8 mouse cellular contexts compared by ENCODE assay signal in the genomic region with DNA sequence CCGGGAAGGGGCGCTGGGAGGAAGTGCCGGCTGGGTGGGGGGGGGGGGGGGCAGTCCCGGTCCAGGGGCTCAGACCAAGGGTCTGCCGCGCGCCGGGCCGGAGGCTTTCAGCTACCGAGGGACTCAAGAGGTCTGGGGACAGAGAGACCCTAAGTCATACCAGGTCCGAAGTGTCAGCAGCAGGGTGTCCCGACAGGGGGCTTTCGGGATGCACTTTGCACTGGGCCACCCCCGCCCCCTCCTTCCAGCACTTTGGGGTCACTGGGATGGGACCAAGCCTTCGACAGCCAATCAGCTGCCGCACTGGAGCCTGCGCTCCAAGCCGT. TPM values are rescaled to one million over a fixed set of nuclear protein-coding genes. Genes with fewer than 3 reads are reported as not detected.
DNase-seq lines count a peak whose midpoint lies in the region; ATAC-seq and TF ChIP-seq lines count a peak whose summit lies in the region.

A gene (minus strand): TSS at position 303 of the 326 bp plus-strand sequence.

- peaks cover 10% of the 10 kb centered on the region for H3K36me3 ChIP-seq in heart, embryonic 12.5 days
- peaks cover 24% of the 10 kb centered on the region for H3K36me3 ChIP-seq in G1E (replicated peaks)
- no peaks in the 10 kb centered on the region for H3K36me3 ChIP-seq in forebrain, embryonic 13.5 days (ENCODE audit: poor library complexity, severe bottlenecking)
- H3K36me3 ChIP-seq in limb, embryonic 13.5 days = peaks cover 14% of the 10 kb centered on the region
- H3K36me3 ChIP-seq in stomach, embryonic 16.5 days (ENCODE audit: control insufficient read depth, insufficient read depth, low read length) = no peaks in the 10 kb centered on the region

- peak; percentile 59 for ATAC-seq in heart, embryonic 12.5 days (ENCODE audit: insufficient number of reproducible peaks, low FRiP score)
- no peak for ATAC-seq in G1E (ENCODE audit: extremely low read depth, insufficient number of reproducible peaks, low FRiP score, poor library complexity, severe bottlenecking)
- ATAC-seq in forebrain, embryonic 13.5 days = no peak; the same call in 1 of the 2 replicates
- ATAC-seq in limb, embryonic 13.5 days (ENCODE audit: low FRiP score, low read depth) = no peak
- ATAC-seq in stomach, embryonic 16.5 days (ENCODE audit: insufficient read depth, low FRiP score) = no peak

- peak within 1 kb of the TSS; percentile 63 for H3K27ac ChIP-seq in heart, embryonic 12.5 days (ENCODE audit: poor library complexity, severe bottlenecking)
- peak within 1 kb of the TSS; percentile 94 for H3K27ac ChIP-seq in forebrain, embryonic 13.5 days
- H3K27ac ChIP-seq in limb, embryonic 13.5 days = peak within 1 kb of the TSS; percentile 85
- peak within 1 kb of the TSS; percentile 83 for H3K27ac ChIP-seq in stomach, embryonic 16.5 days (ENCODE audit: low read length)

- H3K4me1 ChIP-seq in heart, embryonic 12.5 days (replicated peaks) = peaks cover 10% of the 10 kb centered on the region
- H3K4me1 ChIP-seq in G1E (ENCODE audit: insufficient read depth, low read depth, low read length) = peaks cover 15% of the 10 kb centered on the region
- peaks cover 17% of the 10 kb centered on the region for H3K4me1 ChIP-seq in forebrain, embryonic 13.5 days
- peaks cover 15% of the 10 kb centered on the region for H3K4me1 ChIP-seq in limb, embryonic 13.5 days
- peaks cover 10% of the 10 kb centered on the region for H3K4me1 ChIP-seq in stomach, embryonic 16.5 days (ENCODE audit: control insufficient read depth, insufficient read depth, low read length)

- intact Hi-C loops in heart, postnatal 14 days (cut with DNase I) = no loop called here

- peak within 1 kb of the TSS; percentile 88 for H3K9ac ChIP-seq in heart, embryonic 12.5 days
- H3K9ac ChIP-seq in forebrain, embryonic 13.5 days = peak within 1 kb of the TSS; percentile 84
- peak within 1 kb of the TSS; percentile 86 for H3K9ac ChIP-seq in limb, embryonic 13.5 days
- peak within 1 kb of the TSS; percentile 92 for H3K9ac ChIP-seq in stomach, embryonic 16.5 days (ENCODE audit: low read length)

- no peaks in the 10 kb centered on the region for H3K27me3 ChIP-seq in heart, embryonic 12.5 days (replicated peaks)
- no peaks in the 10 kb centered on the region for H3K27me3 ChIP-seq in G1E (ENCODE audit: insufficient read depth, low read length)
- no peaks in the 10 kb centered on the region for H3K27me3 ChIP-seq in forebrain, embryonic 13.5 days
- no peaks in the 10 kb centered on the region for H3K27me3 ChIP-seq in limb, embryonic 13.5 days
- H3K27me3 ChIP-seq in stomach, embryonic 16.5 days (ENCODE audit: control insufficient read depth, insufficient read depth, low read length) = no peaks in the 10 kb centered on the region

- WGBS in heart, embryonic 12.5 days = 0% methylated on average over 18 of the region's 18 CpGs
- 0% methylated on average over 13 of the region's 18 CpGs for WGBS in forebrain, embryonic 13.5 days
- WGBS in limb, embryonic 13.5 days = 0% methylated on average over 18 of the region's 18 CpGs
- WGBS in stomach, embryonic 16.5 days = under 1% methylated on average over 16 of the region's 18 CpGs

- peak within 1 kb of the TSS; percentile 78 for H3K4me3 ChIP-seq in heart, embryonic 12.5 days
- H3K4me3 ChIP-seq in G1E (ENCODE audit: low read depth, low read length) = peak within 1 kb of the TSS; percentile 96
- H3K4me3 ChIP-seq in forebrain, embryonic 13.5 days = peak within 1 kb of the TSS; percentile 77
- peak within 1 kb of the TSS; percentile 75 for H3K4me3 ChIP-seq in limb, embryonic 13.5 days
- H3K4me3 ChIP-seq in stomach, embryonic 16.5 days (replicated peaks; ENCODE audit: low read length) = peak within 1 kb of the TSS; percentile 70

- no peaks in the 10 kb centered on the region for H3K9me3 ChIP-seq in heart, embryonic 12.5 days (replicated peaks)
- H3K9me3 ChIP-seq in G1E (replicated peaks) = no peaks in the 10 kb centered on the region
- H3K9me3 ChIP-seq in forebrain, embryonic 13.5 days (replicated peaks) = no peaks in the 10 kb centered on the region
- H3K9me3 ChIP-seq in limb, embryonic 13.5 days = no peaks in the 10 kb centered on the region
- no peaks in the 10 kb centered on the region for H3K9me3 ChIP-seq in stomach, embryonic 16.5 days (replicated peaks; ENCODE audit: control insufficient read depth, low read length)

- no peak for TF ChIP-seq CTCF in G1E (IDR thresholded peaks at IDR 0.05; ENCODE audit: low read depth, low read length)

- no peak for DNase-seq in heart, postnatal 14 days
- DNase-seq in G1E (ENCODE audit: low spot score) = no peak
- no peak for DNase-seq in urinary bladder, postnatal 4 days (ENCODE audit: low spot score in 2 of 2)
- no peak for DNase-seq in cerebellum, adult 9-10 months

- H3K4me2 ChIP-seq in heart, embryonic 12.5 days = peak within 1 kb of the TSS; percentile 97
- peak within 1 kb of the TSS; percentile 97 for H3K4me2 ChIP-seq in forebrain, embryonic 13.5 days
- H3K4me2 ChIP-seq in limb, embryonic 13.5 days (replicated peaks) = peak within 1 kb of the TSS; percentile 97
- H3K4me2 ChIP-seq in stomach, embryonic 16.5 days (ENCODE audit: low read depth, low read length) = peak within 1 kb of the TSS; percentile 96

RNA-seq across cellular contexts. Expression of the gene that starts here (rescaled TPM):
- polyA plus RNA-seq in heart, embryonic 12.5 days (2016; fragmentation: Nextera tagmentation; extraction: Ambion mirVana) = 14.2 and 14.6 TPM in 2 replicates
- total RNA-seq in heart, postnatal 14 days (2021) = 10 to 100 TPM in 1 of 2 experiments, 1 to 10 TPM in 1; 9.7 to 11.0 TPM
- total RNA-seq in G1E (2014; fragmentation: Nextera tagmentation) (28.2 and 34.5 TPM in 2 replicates), G1E (2017) (13.1 and 15.6 TPM in 2 replicates)
- 35.5 and 36.1 TPM in 2 replicates for polyA plus RNA-seq in G1E (2012)
- polyA plus RNA-seq in forebrain, embryonic 13.5 days (2015; fragmentation: Nextera tagmentation; extraction: Ambion mirVana) = 16.1 and 16.8 TPM in 2 replicates
- polyA plus RNA-seq in limb, embryonic 13.5 days (2015; fragmentation: Nextera tagmentation; extraction: Ambion mirVana) = 16.4 and 19.5 TPM in 2 replicates
- 9.3 and 11.0 TPM in 2 replicates for polyA plus RNA-seq in stomach, embryonic 16.5 days (2015; fragmentation: Nextera tagmentation; extraction: Ambion mirVana)
